Mouse (Mus musculus): Measurements from ENCODE around the gene Lypd4. TPM values are rescaled to one million over a fixed set of nuclear protein-coding genes. Genes with fewer than 3 reads are reported as not detected.

Lypd4 gene
- polyA plus RNA-seq, 2 experiments, result not detected

GRCm38 (mm10) chr7:24864156-24864555, 5.6 kb downstream of the Lypd4 start:
- ATAC-seq (ENCODE audit: insufficient read depth) (no peak), DNase-seq (ENCODE audit: low read depth in 3 of 3, low spot score in 3 of 3) (no peak)
- Histone ChIP-seq H3K9ac (replicated peaks) (no peak overlapping the region), H3K27ac (no peak overlapping the region), H3K27me3 (ENCODE audit: control insufficient read depth, insufficient read depth, low read length) (peaks cover 5% of the 10 kb centered on the region), H3K4me2 (ENCODE audit: low read depth) (no peak overlapping the region), H3K4me3 (ENCODE audit: insufficient read depth in 1 of 2, low read depth in 2 of 2, low read length in 2 of 2) (no peak overlapping the region), H3K9me3 (ENCODE audit: control insufficient read depth, low read length) (no peaks in the 10 kb centered on the region), H3K36me3 (replicated peaks; ENCODE audit: control insufficient read depth, insufficient read depth, low read depth) (no peaks in the 10 kb centered on the region), H3K4me1 (replicated peaks; ENCODE audit: control insufficient read depth in 2 of 2, insufficient read depth in 2 of 2, low read length in 1 of 2) (peaks cover 14 to 16% of the 10 kb centered on the region in 2 experiments)
- TF ChIP-seq CTCF (IDR thresholded peaks at IDR 0.05; ENCODE audit: low read depth), result no peak
- 31% methylated on average over 6 of the region's 6 CpGs for WGBS (ENCODE audit: insufficient replicate concordance)

- Histone ChIP-seq H3K4me1 (replicated peaks; ENCODE audit: control insufficient read depth in 2 of 2, insufficient read depth in 2 of 2, low read length in 1 of 2) (peaks cover 27 to 29% of the 10 kb centered on the region in 2 experiments), H3K4me2 (ENCODE audit: low read depth) (no peak overlapping the region), H3K27ac (no peak overlapping the region), H3K9me3 (ENCODE audit: control insufficient read depth, low read length) (no peaks in the 10 kb centered on the region), H3K36me3 (replicated peaks; ENCODE audit: control insufficient read depth, insufficient read depth, low read depth) (no peaks in the 10 kb centered on the region), H3K4me3 (ENCODE audit: insufficient read depth in 1 of 2, low read depth in 2 of 2, low read length in 2 of 2) (no peak overlapping the region), H3K9ac (replicated peaks) (no peak overlapping the region), H3K27me3 (ENCODE audit: control insufficient read depth, insufficient read depth, low read length) (no peaks in the 10 kb centered on the region)
- 28% methylated on average over 4 of the region's 4 CpGs for WGBS (ENCODE audit: insufficient replicate concordance)
- ATAC-seq (ENCODE audit: insufficient read depth) (no peak), DNase-seq (ENCODE audit: low read depth in 3 of 3, low spot score in 3 of 3) (no peak)
- TF ChIP-seq EP300 (IDR thresholded peaks at IDR 0.05; ENCODE audit: low read depth), result no peak
- no peak for TF ChIP-seq CTCF (IDR thresholded peaks at IDR 0.05; ENCODE audit: low read depth)
Observed at GRCm38 (mm10) chr7:24862853-24863252, 6.9 kb downstream of the Lypd4 start.

- 78% methylated on average over 7 of the region's 7 CpGs for WGBS (ENCODE audit: insufficient replicate concordance)
- H3K4me2 ChIP-seq (ENCODE audit: low read depth), result no peak within 1 kb of the TSS
- no peaks in the 10 kb centered on the region for H3K9me3 ChIP-seq (ENCODE audit: control insufficient read depth, low read length)
- H3K27me3 ChIP-seq (ENCODE audit: control insufficient read depth, insufficient read depth, low read length), result no peaks in the 10 kb centered on the region
- H3K36me3 ChIP-seq (replicated peaks; ENCODE audit: control insufficient read depth, insufficient read depth, low read depth), result no peaks in the 10 kb centered on the region
- TF ChIP-seq EP300 (IDR thresholded peaks at IDR 0.05; ENCODE audit: low read depth) (no peak), CTCF (IDR thresholded peaks at IDR 0.05; ENCODE audit: low read depth) (no peak)
- H3K9ac ChIP-seq (replicated peaks), result no peak within 1 kb of the TSS
- H3K27ac ChIP-seq, result 0 out of 2 replicates have a peak within 1 kb of the TSS, but pooled peaks have one; percentile 9
- DNase-seq (ENCODE audit: low read depth in 3 of 3, low spot score in 3 of 3), result no peak
- no peak for ATAC-seq (ENCODE audit: insufficient read depth)
- H3K4me3 ChIP-seq (ENCODE audit: insufficient read depth in 1 of 2, low read depth in 2 of 2, low read length in 2 of 2), result no peak within 1 kb of the TSS
- peaks cover 30 to 34% of the 10 kb centered on the region in 2 experiments for H3K4me1 ChIP-seq (replicated peaks; ENCODE audit: control insufficient read depth in 2 of 2, insufficient read depth in 2 of 2, low read length in 1 of 2)
Observed at GRCm38 (mm10) chr7:24861913-24862312, 7.8 kb downstream of the Lypd4 start, which contains the start of gene Gm9844. Gene Gm9844 (plus strand): TSS chr7:24862213.

GRCm38 (mm10) chr7:24859234-24859633, 10.5 kb downstream of the Lypd4 start:
- ATAC-seq (ENCODE audit: insufficient read depth) (peak; percentile 99), DNase-seq (ENCODE audit: low read depth in 3 of 3, low spot score in 3 of 3) (peak; percentile 78 to 84 (median 81))
- TF ChIP-seq CTCF (IDR thresholded peaks at IDR 0.05; ENCODE audit: low read depth), result no peak
- peak; percentile 84 for TF ChIP-seq EP300 (IDR thresholded peaks at IDR 0.05; ENCODE audit: low read depth)
- H3K9me3 ChIP-seq (ENCODE audit: control insufficient read depth, low read length), result no peaks in the 10 kb centered on the region
- WGBS (ENCODE audit: insufficient replicate concordance), result 19% methylated on average over 5 of the region's 5 CpGs
- peak overlapping the region; percentile 59 for H3K4me2 ChIP-seq (ENCODE audit: low read depth)
- H3K4me1 ChIP-seq (replicated peaks; ENCODE audit: control insufficient read depth in 2 of 2, insufficient read depth in 2 of 2, low read length in 1 of 2), result peaks cover 36 to 42% of the 10 kb centered on the region in 2 experiments
- no peak overlapping the region for H3K4me3 ChIP-seq (ENCODE audit: insufficient read depth in 1 of 2, low read depth in 2 of 2, low read length in 2 of 2)
- peak overlapping the region; percentile 97 for H3K27ac ChIP-seq
- no peaks in the 10 kb centered on the region for H3K36me3 ChIP-seq (replicated peaks; ENCODE audit: control insufficient read depth, insufficient read depth, low read depth)
- H3K27me3 ChIP-seq (ENCODE audit: control insufficient read depth, insufficient read depth, low read length), result no peaks in the 10 kb centered on the region
- H3K9ac ChIP-seq (replicated peaks), result peak overlapping the region; percentile 70

GRCm38 (mm10) chr7:24856460-24857120, 13.2 kb downstream of the Lypd4 start:
- 34% methylated on average over 6 of the region's 6 CpGs for WGBS (ENCODE audit: insufficient replicate concordance)
- Histone ChIP-seq H3K27ac (no peak overlapping the region; the same call in none of the 2 replicates), H3K4me2 (ENCODE audit: low read depth) (no peak overlapping the region), H3K9me3 (ENCODE audit: control insufficient read depth, low read length) (no peaks in the 10 kb centered on the region), H3K4me1 (replicated peaks; ENCODE audit: control insufficient read depth in 2 of 2, insufficient read depth in 2 of 2, low read length in 1 of 2) (peaks cover 51 to 63% of the 10 kb centered on the region in 2 experiments), H3K36me3 (replicated peaks; ENCODE audit: control insufficient read depth, insufficient read depth, low read depth) (no peaks in the 10 kb centered on the region), H3K27me3 (ENCODE audit: control insufficient read depth, insufficient read depth, low read length) (no peaks in the 10 kb centered on the region), H3K9ac (replicated peaks) (no peak overlapping the region), H3K4me3 (ENCODE audit: insufficient read depth in 1 of 2, low read depth in 2 of 2, low read length in 2 of 2) (no peak overlapping the region)
- DNase-seq (ENCODE audit: low read depth in 3 of 3, low spot score in 3 of 3) (no peak), ATAC-seq (ENCODE audit: insufficient read depth) (no peak)
- TF ChIP-seq EP300 (IDR thresholded peaks at IDR 0.05; ENCODE audit: low read depth), result no peak
- TF ChIP-seq CTCF (IDR thresholded peaks at IDR 0.05; ENCODE audit: low read depth), result no peak

All from liver, embryonic 14.5 days (tissue).